In the genomic region with DNA sequence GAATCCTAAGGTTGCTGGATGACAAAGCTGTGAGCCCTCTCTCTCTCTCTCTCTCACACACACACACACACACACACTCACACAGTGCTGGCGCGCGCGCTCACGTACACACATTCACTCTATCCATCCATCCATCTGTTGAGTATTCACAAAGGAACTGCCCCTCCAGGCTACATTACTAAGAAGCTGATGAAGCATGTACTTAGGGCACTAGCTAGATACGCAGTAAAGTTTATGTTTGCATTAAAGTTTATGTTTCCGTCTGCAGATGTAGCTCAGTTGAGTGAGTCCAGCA, we compare ENCODE assay signal across 8 mouse cellular contexts. TPM values are rescaled to one million over a fixed set of nuclear protein-coding genes. Genes with fewer than 3 reads are reported as not detected.
DNase-seq lines count a peak whose midpoint lies in the region; ATAC-seq and TF ChIP-seq lines count a peak whose summit lies in the region.

No protein-coding gene starts in this region.

- H3K9me3 ChIP-seq in heart, postnatal 0 days (replicated peaks; ENCODE audit: control insufficient read depth, low read length): no peaks in the 10 kb centered on the region
- no peaks in the 10 kb centered on the region for H3K9me3 ChIP-seq in hindbrain, embryonic 12.5 days (replicated peaks)
- H3K9me3 ChIP-seq in midbrain, embryonic 12.5 days: no peaks in the 10 kb centered on the region

- peak overlapping the region; percentile 65 for H3K4me3 ChIP-seq in heart, postnatal 0 days (ENCODE audit: low read depth, low read length)
- peak overlapping the region; percentile 66 for H3K4me3 ChIP-seq in hindbrain, embryonic 12.5 days
- peak overlapping the region; percentile 83 for H3K4me3 ChIP-seq in midbrain, embryonic 12.5 days

- H3K36me3 ChIP-seq in heart, postnatal 0 days (replicated peaks; ENCODE audit: control insufficient read depth, insufficient read depth, low read length): no peaks in the 10 kb centered on the region
- H3K36me3 ChIP-seq in hindbrain, embryonic 12.5 days: no peaks in the 10 kb centered on the region
- H3K36me3 ChIP-seq in midbrain, embryonic 12.5 days: no peaks in the 10 kb centered on the region

- no peak for DNase-seq in heart, postnatal 0 days (ENCODE audit: low spot score)
- no peak for DNase-seq in heart, adult 18-20 months
- DNase-seq in NIH3T3 (ENCODE audit: low read depth): peak; percentile 50
- DNase-seq in layer of hippocampus, adult 18-20 months (ENCODE audit: low spot score in 2 of 2): no peak
- DNase-seq in adrenal gland, postnatal 25 days: no peak
- no peak for DNase-seq in ovary, postnatal 14 days (ENCODE audit: low spot score)

- no peak overlapping the region for H3K27ac ChIP-seq in heart, postnatal 0 days (ENCODE audit: low read depth)
- H3K27ac ChIP-seq in hindbrain, embryonic 12.5 days: 0 out of 2 replicates have a peak overlapping the region, but pooled peaks have one; percentile 12
- H3K27ac ChIP-seq in midbrain, embryonic 12.5 days (replicated peaks): no peak overlapping the region

- H3K27me3 ChIP-seq in heart, postnatal 0 days (ENCODE audit: control insufficient read depth, insufficient read depth, low read length): no peaks in the 10 kb centered on the region
- H3K27me3 ChIP-seq in hindbrain, embryonic 12.5 days: no peaks in the 10 kb centered on the region
- 0 out of 2 replicates have a peak, but pooled peaks cover 7% of the 10 kb centered on the region for H3K27me3 ChIP-seq in midbrain, embryonic 12.5 days

- TF ChIP-seq EP300 in heart, postnatal 0 days (IDR thresholded peaks at IDR 0.05; ENCODE audit: low read depth): no peak

- 36% methylated on average over 7 of the region's 7 CpGs for WGBS in heart, postnatal 0 days
- WGBS in hindbrain, embryonic 12.5 days: 41% methylated on average over 7 of the region's 7 CpGs
- 23% methylated on average over 7 of the region's 7 CpGs for WGBS in midbrain, embryonic 12.5 days

- TF ChIP-seq CTCF in heart, postnatal 0 days (IDR thresholded peaks at IDR 0.05; ENCODE audit: low read depth): no peak

- H3K9ac ChIP-seq in heart, postnatal 0 days (replicated peaks; ENCODE audit: low read depth, low read length): no peak overlapping the region
- H3K9ac ChIP-seq in hindbrain, embryonic 12.5 days: peak overlapping the region; percentile 38
- peak overlapping the region; percentile 43 for H3K9ac ChIP-seq in midbrain, embryonic 12.5 days (replicated peaks)

- peak overlapping the region; percentile 78 for H3K4me2 ChIP-seq in heart, postnatal 0 days (ENCODE audit: low read depth, low read length)
- H3K4me2 ChIP-seq in hindbrain, embryonic 12.5 days (replicated peaks): peak overlapping the region; percentile 99
- peak overlapping the region; percentile 97 for H3K4me2 ChIP-seq in midbrain, embryonic 12.5 days (replicated peaks)

- H3K4me1 ChIP-seq in heart, postnatal 0 days (ENCODE audit: control insufficient read depth, insufficient read depth): peaks cover 5% of the 10 kb centered on the region; the same call in 1 of the 2 replicates
- H3K4me1 ChIP-seq in hindbrain, embryonic 12.5 days: peaks cover 18% of the 10 kb centered on the region
- H3K4me1 ChIP-seq in midbrain, embryonic 12.5 days: peaks cover 15% of the 10 kb centered on the region

- no peak for ATAC-seq in heart, postnatal 0 days (ENCODE audit: insufficient read depth, low read depth)
- ATAC-seq in hindbrain, embryonic 12.5 days (ENCODE audit: low FRiP score): peak; percentile 23; the same call in 1 of the 2 replicates
- ATAC-seq in midbrain, embryonic 12.5 days (ENCODE audit: low FRiP score, low read depth): 0 out of 2 replicates have a peak, but pooled peaks have one; percentile 2

RNA-seq across cellular contexts. Expression of gene Sdf2l1, which starts 0.7 kb away (rescaled TPM):
- 18.4 and 22.9 TPM in 2 replicates for total RNA-seq in heart, postnatal 0 days (2014; rRNA removed; ENCODE audit: low replicate concordance)
- polyA plus RNA-seq in heart, postnatal 0 days (2015; fragmentation: Nextera tagmentation; extraction: Ambion mirVana): 12.4 and 20.5 TPM in 2 replicates
- total RNA-seq in heart, adult 18-20 months (2021): 10 to 100 TPM; 13.8 to 22.2 TPM
- polyA plus RNA-seq in hindbrain, embryonic 12.5 days (2016; fragmentation: Nextera tagmentation; extraction: Ambion mirVana): 57.6 and 67.0 TPM in 2 replicates
- 58.6 and 58.8 TPM in 2 replicates for polyA plus RNA-seq in midbrain, embryonic 12.5 days (2016; fragmentation: Nextera tagmentation; extraction: Ambion mirVana)
- 10 to 100 TPM; 30.9 to 34.9 TPM for total RNA-seq in layer of hippocampus, adult 18-20 months (2021)
- 27.9 and 28.0 TPM in 2 replicates for total RNA-seq in adrenal gland, postnatal 25 days (2021)

RNA-seq across cellular contexts. Expression of gene 2610318N02Rik, which starts 7.9 kb away (rescaled TPM):
- total RNA-seq in heart, postnatal 0 days (2014; rRNA removed; ENCODE audit: low replicate concordance): 2.7 and 6.0 TPM in 2 replicates
- 3.8 and 5.1 TPM in 2 replicates for polyA plus RNA-seq in heart, postnatal 0 days (2015; fragmentation: Nextera tagmentation; extraction: Ambion mirVana)
- not detected for total RNA-seq in heart, adult 18-20 months (2021)
- 55.0 and 60.0 TPM in 2 replicates for polyA plus RNA-seq in hindbrain, embryonic 12.5 days (2016; fragmentation: Nextera tagmentation; extraction: Ambion mirVana)
- polyA plus RNA-seq in midbrain, embryonic 12.5 days (2016; fragmentation: Nextera tagmentation; extraction: Ambion mirVana): 71.6 and 73.8 TPM in 2 replicates
- under 1 TPM in 1 of 2 experiments, not detected in 1; 0.92 TPM for total RNA-seq in layer of hippocampus, adult 18-20 months (2021)
- 1.5 TPM in 1 of 2 replicates, not detected in the other for total RNA-seq in adrenal gland, postnatal 25 days (2021)

RNA-seq across cellular contexts. Expression of gene Ydjc, which starts 11.6 kb away (rescaled TPM):
- 1.1 and 7.8 TPM in 2 replicates for total RNA-seq in heart, postnatal 0 days (2014; rRNA removed; ENCODE audit: low replicate concordance)
- 2.4 and 2.5 TPM in 2 replicates for polyA plus RNA-seq in heart, postnatal 0 days (2015; fragmentation: Nextera tagmentation; extraction: Ambion mirVana)
- 1 to 10 TPM; 2.3 to 3.1 TPM for total RNA-seq in heart, adult 18-20 months (2021)
- polyA plus RNA-seq in hindbrain, embryonic 12.5 days (2016; fragmentation: Nextera tagmentation; extraction: Ambion mirVana): 14.0 and 17.5 TPM in 2 replicates
- 9.6 and 10.0 TPM in 2 replicates for polyA plus RNA-seq in midbrain, embryonic 12.5 days (2016; fragmentation: Nextera tagmentation; extraction: Ambion mirVana)
- 10 to 100 TPM; 24.2 to 26.5 TPM for total RNA-seq in layer of hippocampus, adult 18-20 months (2021)
- total RNA-seq in adrenal gland, postnatal 25 days (2021): 4.5 and 7.0 TPM in 2 replicates

RNA-seq across cellular contexts. Expression of gene Ccdc116, which starts 14.2 kb away (rescaled TPM):
- 0.62 TPM in 1 of 2 replicates, not detected in the other for total RNA-seq in heart, postnatal 0 days (2014; rRNA removed; ENCODE audit: low replicate concordance)
- 0.05 and 0.08 TPM in 2 replicates for polyA plus RNA-seq in heart, postnatal 0 days (2015; fragmentation: Nextera tagmentation; extraction: Ambion mirVana)
- total RNA-seq in heart, adult 18-20 months (2021): under 1 TPM in 1 of 2 experiments, not detected in 1; 0.08 TPM
- 0.79 and 1.6 TPM in 2 replicates for polyA plus RNA-seq in hindbrain, embryonic 12.5 days (2016; fragmentation: Nextera tagmentation; extraction: Ambion mirVana)
- polyA plus RNA-seq in midbrain, embryonic 12.5 days (2016; fragmentation: Nextera tagmentation; extraction: Ambion mirVana): 0.63 and 0.92 TPM in 2 replicates
- total RNA-seq in layer of hippocampus, adult 18-20 months (2021): 1 to 10 TPM; 1.9 to 2.7 TPM
- 0.39 TPM in 1 of 2 replicates, not detected in the other for total RNA-seq in adrenal gland, postnatal 25 days (2021)

RNA-seq across cellular contexts. Expression of gene Ppil2, which starts 21.8 kb away (rescaled TPM):
- 59.9 and 69.0 TPM in 2 replicates for total RNA-seq in heart, postnatal 0 days (2014; rRNA removed; ENCODE audit: low replicate concordance)
- polyA plus RNA-seq in heart, postnatal 0 days (2015; fragmentation: Nextera tagmentation; extraction: Ambion mirVana): 63.8 and 65.0 TPM in 2 replicates
- 10 to 100 TPM; 32.4 to 39.4 TPM for total RNA-seq in heart, adult 18-20 months (2021)
- 154 and 157 TPM in 2 replicates for polyA plus RNA-seq in hindbrain, embryonic 12.5 days (2016; fragmentation: Nextera tagmentation; extraction: Ambion mirVana)
- 154 and 164 TPM in 2 replicates for polyA plus RNA-seq in midbrain, embryonic 12.5 days (2016; fragmentation: Nextera tagmentation; extraction: Ambion mirVana)
- 10 to 100 TPM; 90.6 to 96.2 TPM for total RNA-seq in layer of hippocampus, adult 18-20 months (2021)
- 101 and 118 TPM in 2 replicates for total RNA-seq in adrenal gland, postnatal 25 days (2021)
